Comparison of ENCODE assay signal across 14 mouse cellular contexts in genomic region chr6:4158293-4158692, GRCm38 (mm10).
"Had no signal": no experiment of that assay in that cellular context is flagged by ENCODE, and none has a peak within 500 bp of the region (broad histone marks: within the 10 kb centered on the region; RNA-seq: fewer than 3 reads in every experiment).

No protein-coding gene starts in this region.

- H3K9me3 ChIP-seq: embryonic facial prominence, embryonic 10.5 days; embryonic facial prominence, embryonic 12.5 days; embryonic facial prominence, embryonic 13.5 days; embryonic facial prominence, embryonic 15.5 days; forebrain, embryonic 10.5 days; forebrain, embryonic 12.5 days; forebrain, embryonic 13.5 days; forebrain, embryonic 15.5 days had no signal

- H3K4me1 ChIP-seq: embryonic facial prominence, embryonic 10.5 days; embryonic facial prominence, embryonic 12.5 days; embryonic facial prominence, embryonic 13.5 days; embryonic facial prominence, embryonic 15.5 days; forebrain, embryonic 10.5 days; forebrain, embryonic 13.5 days; forebrain, embryonic 15.5 days had no signal

- H3K4me2 ChIP-seq: embryonic facial prominence, embryonic 12.5 days; embryonic facial prominence, embryonic 13.5 days; embryonic facial prominence, embryonic 15.5 days; forebrain, embryonic 12.5 days; forebrain, embryonic 13.5 days; forebrain, embryonic 15.5 days had no signal

- H3K36me3 ChIP-seq: embryonic facial prominence, embryonic 10.5 days; embryonic facial prominence, embryonic 12.5 days; embryonic facial prominence, embryonic 13.5 days; embryonic facial prominence, embryonic 15.5 days; forebrain, embryonic 10.5 days; forebrain, embryonic 12.5 days; forebrain, embryonic 15.5 days had no signal

- ATAC-seq: forebrain, embryonic 13.5 days; forebrain, embryonic 14.5 days; forebrain, embryonic 15.5 days; forebrain, embryonic 16.5 days; forebrain, postnatal 0 days had no signal

- H3K9ac ChIP-seq: embryonic facial prominence, embryonic 12.5 days; embryonic facial prominence, embryonic 13.5 days; embryonic facial prominence, embryonic 15.5 days; forebrain, embryonic 12.5 days; forebrain, embryonic 13.5 days; forebrain, embryonic 15.5 days; forebrain, postnatal 0 days had no signal

- H3K27ac ChIP-seq: embryonic facial prominence, embryonic 10.5 days; embryonic facial prominence, embryonic 12.5 days; embryonic facial prominence, embryonic 13.5 days; embryonic facial prominence, embryonic 15.5 days; forebrain, embryonic 10.5 days; forebrain, embryonic 12.5 days; forebrain, embryonic 13.5 days; forebrain, embryonic 15.5 days; gastrocnemius, adult 2 months; heart, adult 2 months had no signal

- H3K4me3 ChIP-seq: embryonic facial prominence, embryonic 10.5 days; embryonic facial prominence, embryonic 12.5 days; embryonic facial prominence, embryonic 13.5 days; embryonic facial prominence, embryonic 15.5 days; erythroblast, embryonic 14.5 days; forebrain, embryonic 10.5 days; forebrain, embryonic 12.5 days; forebrain, embryonic 13.5 days; forebrain, embryonic 15.5 days; gastrocnemius, adult 2 months; heart, adult 2 months had no signal

- H3K27me3 ChIP-seq: embryonic facial prominence, embryonic 12.5 days; embryonic facial prominence, embryonic 13.5 days; embryonic facial prominence, embryonic 15.5 days; forebrain, embryonic 12.5 days; forebrain, embryonic 13.5 days; forebrain, embryonic 15.5 days had no signal
